Mouse (Mus musculus) c-Kit-positive CD71-positive TER-119-positive erythroid progenitor cells, embryonic 14.5 days (primary cell): Measurements from ENCODE around the gene Gabra6.

ENCODE experiments used
- DNase-seq: peaks from one replicate; pipeline ENCODE4 v3.0.0-alpha.2; 2013; ENCODE audit warnings: low spot score

The Gabra6 gene

DNA sequence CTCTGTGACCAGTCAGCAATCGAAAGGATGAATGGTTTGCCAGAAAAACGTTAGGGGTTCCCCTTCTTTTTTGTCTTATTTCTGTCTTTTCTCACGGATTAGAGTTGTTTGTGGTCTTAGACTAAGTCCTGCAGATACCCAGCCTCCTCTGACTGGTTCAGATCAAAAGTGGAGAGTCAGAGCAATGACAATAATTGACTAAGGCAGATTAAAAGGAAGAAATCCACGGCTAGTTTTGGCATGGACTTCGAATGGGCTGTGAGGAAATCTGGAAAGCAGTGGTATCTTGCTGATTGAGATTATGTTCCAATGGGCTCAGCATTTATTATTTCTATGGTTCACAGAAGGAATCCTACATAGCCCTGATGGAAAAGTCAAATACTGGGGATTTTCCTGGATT lies at the start of gene Gabra6:
TSS of gene Gabra6 (minus strand) at position 191 of the 400 bp plus-strand sequence.
- DNase-seq: no peak

DNA sequence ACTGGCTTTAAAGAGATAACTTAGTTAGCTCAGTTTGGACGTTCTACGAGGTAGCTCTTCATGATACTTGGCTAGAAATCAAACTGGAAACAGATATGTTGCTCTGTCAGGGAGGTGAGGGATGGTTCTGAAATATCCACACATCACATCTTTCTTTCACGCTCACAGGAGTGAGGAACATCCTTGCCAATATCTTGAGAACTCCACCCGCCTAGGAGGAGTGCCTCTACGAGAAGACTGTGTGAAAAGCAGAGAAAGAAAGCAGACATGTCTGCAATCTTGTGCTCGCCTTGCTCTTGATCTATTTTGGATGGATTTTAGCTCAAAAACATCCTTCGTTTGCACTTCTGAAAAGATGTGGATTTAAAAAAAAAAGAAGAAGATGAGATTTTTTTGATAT lies 44.7 kb upstream of the Gabra6 start:
- DNase-seq: no peak

GRCm38 (mm10) chr11:42332121-42332520 lies 11.2 kb upstream of the Gabra6 start:
- no peak for DNase-seq

GRCm38 (mm10) chr11:42326262-42326661 lies 5.4 kb upstream of the Gabra6 start:
- DNase-seq: no peak

DNA sequence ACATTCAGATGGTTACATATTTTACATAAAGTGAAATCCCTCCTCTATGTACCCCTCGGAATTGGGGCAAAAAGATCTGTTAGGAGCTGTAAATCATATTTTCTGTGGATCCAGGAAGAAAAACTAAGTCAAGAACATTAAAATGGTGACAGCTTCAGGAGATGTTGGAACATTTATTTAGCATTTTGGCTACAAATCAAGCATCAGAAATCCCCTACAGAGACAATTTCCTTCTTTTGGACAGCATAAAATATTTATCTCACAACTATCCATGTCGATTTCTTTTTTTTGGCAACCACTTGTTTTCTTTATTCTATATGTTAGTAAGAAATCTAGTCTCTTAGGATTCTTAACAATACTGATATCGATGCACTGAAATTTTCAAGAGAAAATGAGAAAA lies 688 bp upstream of the Gabra6 start:
- DNase-seq: no peak

GRCm38 (mm10) chr11:42319521-42319920 lies 1.4 kb downstream of the Gabra6 start:
- no peak for DNase-seq

- DNase-seq: no peak
Measured at GRCm38 (mm10) chr11:42319101-42319500, 1.8 kb downstream of the Gabra6 start.

GRCm38 (mm10) chr11:42317985-42318384 lies 2.9 kb downstream of the Gabra6 start:
- DNase-seq: no peak

DNA sequence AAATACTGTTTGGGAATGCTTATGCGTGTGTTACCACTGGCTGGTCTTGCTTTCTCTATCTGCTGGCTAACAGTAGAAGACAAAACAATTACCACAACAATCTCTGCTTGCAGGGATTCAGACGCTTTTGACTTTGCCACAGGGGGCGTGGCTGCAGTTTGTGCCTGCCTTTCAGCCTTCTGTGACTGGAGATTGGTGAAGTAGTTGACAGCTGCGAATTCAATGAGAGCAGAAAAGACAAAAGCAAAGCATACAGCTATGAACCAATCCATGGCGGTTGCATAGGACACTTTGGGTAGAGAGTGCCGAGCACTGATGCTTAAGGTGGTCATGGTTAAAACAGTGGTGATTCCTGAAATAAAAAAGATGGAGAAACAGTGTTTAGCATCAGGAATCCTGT lies 6.0 kb downstream of the Gabra6 start:
- no peak for DNase-seq

DNA sequence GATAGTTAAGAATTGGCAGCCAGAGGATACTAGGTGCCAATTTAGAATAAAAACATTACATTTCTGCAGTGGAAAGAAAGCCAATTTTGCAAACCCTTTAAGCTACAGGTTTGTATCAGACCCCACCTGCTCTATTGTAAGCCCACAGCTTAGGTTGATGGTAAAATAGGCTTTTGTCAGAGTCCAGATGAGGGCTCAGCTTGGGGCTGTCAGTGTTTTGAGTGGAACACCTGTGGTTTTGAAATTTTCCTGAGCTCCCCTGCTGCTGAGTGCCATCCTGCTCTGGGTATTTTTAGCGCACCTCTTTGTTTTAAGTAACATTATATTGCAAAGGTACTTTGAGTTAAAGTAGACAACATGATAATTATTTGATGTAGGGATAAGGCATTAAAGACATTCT lies 10.0 kb downstream of the Gabra6 start:
- no peak for DNase-seq

DNA sequence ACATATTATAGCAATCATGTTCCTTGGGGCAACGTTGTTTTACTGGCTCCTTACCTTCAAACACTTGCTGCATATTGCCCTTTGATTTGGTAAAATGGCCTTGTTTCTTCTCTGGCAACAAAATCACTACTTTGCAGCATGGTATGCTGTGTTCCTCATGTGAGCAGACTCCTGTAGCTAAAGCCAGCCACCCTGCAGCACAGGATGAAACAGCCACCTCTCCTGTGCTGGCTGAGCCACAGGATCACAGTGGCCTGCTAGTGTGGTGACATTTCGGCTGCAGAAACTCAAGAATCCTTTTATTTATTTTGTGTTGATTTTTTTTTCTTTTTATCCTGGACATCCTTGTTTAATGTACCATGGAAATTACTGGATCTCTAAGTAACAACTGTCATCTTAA lies 11.8 kb downstream of the Gabra6 start:
- DNase-seq: no peak

GRCm38 (mm10) chr11:42306095-42306494 lies 14.8 kb downstream of the Gabra6 start:
- DNase-seq: no peak

GRCm38 (mm10) chr11:42258978-42259377 lies 61.9 kb downstream of the Gabra6 start:
- DNase-seq: no peak
